Mouse (Mus musculus) embryonic facial prominence, embryonic 11.5 days (tissue): Measurements from ENCODE around the gene Kncn. TPM values are rescaled to one million over a fixed set of nuclear protein-coding genes. Genes with fewer than 3 reads are reported as not detected.

Experiments
- ATAC-seq: fragments of 200-750 bp; cut with Nextera tagmentation; replicated peaks from 2 replicates; pipeline ENCODE4 v1.8.0; 2017; ENCODE audit warnings: low read depth; ENCODE audit not compliant: insufficient number of reproducible peaks, low FRiP score, low TSS enrichment
- DNase-seq: peaks from one replicate; pipeline ENCODE4 v3.0.0-alpha.2; 2015; ENCODE audit warnings: low spot score
- H3K27ac ChIP-seq: fragments of 300-500 bp; sonication (generic); replicated peaks from 2 replicates; pipeline ENCODE4 v1.5.1; 2014; ENCODE audit warnings: mild to moderate bottlenecking, low read depth, low read length, control low read depth
- H3K27me3 ChIP-seq: fragments of 300-500 bp; sonication (generic); 2 replicates; pipeline ENCODE4 v1.6.1; 2014; ENCODE audit warnings: mild to moderate bottlenecking, low read length, moderate library complexity, mixed read lengths; ENCODE audit not compliant: control insufficient read depth, insufficient read depth
- H3K36me3 ChIP-seq: fragments of 300-500 bp; sonication (generic); replicated peaks from 2 replicates; pipeline ENCODE4 v1.6.1; 2014; ENCODE audit warnings: low read depth, mild to moderate bottlenecking, low read length, moderate library complexity, mixed read lengths; ENCODE audit not compliant: control insufficient read depth, insufficient read depth
- H3K4me1 ChIP-seq: fragments of 300-500 bp; sonication (generic); 2 replicates; pipeline ENCODE4 v1.6.1; 2014; ENCODE audit warnings: low read length, mixed read lengths; ENCODE audit not compliant: control insufficient read depth, insufficient read depth
- H3K4me2 ChIP-seq: fragments of 300-500 bp; sonication (generic); 2 replicates; pipeline ENCODE4 v1.6.1; 2014; ENCODE audit warnings: low read depth, mild to moderate bottlenecking, control low read depth, low read length, moderate library complexity
- H3K4me3 ChIP-seq: fragments of 300-500 bp; sonication (generic); 2 replicates; pipeline ENCODE4 v1.5.1; 2014; ENCODE audit warnings: low read depth, low read length, control low read depth
- H3K9ac ChIP-seq: fragments of 300-500 bp; sonication (generic); replicated peaks from 2 replicates; pipeline ENCODE4 v1.6.1; 2014; ENCODE audit warnings: mild to moderate bottlenecking, control low read depth, low read length
- H3K9me3 ChIP-seq: fragments of 300-500 bp; sonication (generic); replicated peaks from 2 replicates; pipeline ENCODE4 v1.6.1; 2016; ENCODE audit warnings: mild to moderate bottlenecking, low read length, inconsistent platforms, mixed read lengths; ENCODE audit not compliant: control insufficient read depth
- WGBS: fragments of 180-500 bp; shearing (Covaris S2); extraction: QIAGEN DNeasy Blood & Tissue Kit; methylation state at CpG from one replicate; pipeline ENCODE4 v1.1.7; 2014; 5-methylcytosine and 5-hydroxymethylcytosine counted together
- polyA plus RNA-seq: library from polyadenylated mRNA; unstranded; fragments of >200 nt; fragmentation: Nextera tagmentation; extraction: Ambion mirVana; gene quantifications from 2 replicates; pipeline ENCODE4 v1.2.1, GENCODE M21; 2014

Gene Kncn
- polyA plus RNA-seq, 1 experiment from 2014 or later: not detected

GRCm38 (mm10) chr4:115904375-115904774 is 20.2 kb downstream of the Kncn start:
- Histone ChIP-seq H3K27me3 (peaks cover 36% of the 10 kb centered on the region), H3K27ac (no peak overlapping the region), H3K4me1 (no peaks in the 10 kb centered on the region), H3K4me2 (no peak overlapping the region), H3K9me3 (no peaks in the 10 kb centered on the region), H3K9ac (no peak overlapping the region), H3K4me3 (no peak overlapping the region), H3K36me3 (no peaks in the 10 kb centered on the region)
- DNase-seq (no peak), ATAC-seq (no peak; the same call in 1 of the 2 replicates)
- 5% methylated on average over 12 of the region's 12 CpGs for WGBS

DNA sequence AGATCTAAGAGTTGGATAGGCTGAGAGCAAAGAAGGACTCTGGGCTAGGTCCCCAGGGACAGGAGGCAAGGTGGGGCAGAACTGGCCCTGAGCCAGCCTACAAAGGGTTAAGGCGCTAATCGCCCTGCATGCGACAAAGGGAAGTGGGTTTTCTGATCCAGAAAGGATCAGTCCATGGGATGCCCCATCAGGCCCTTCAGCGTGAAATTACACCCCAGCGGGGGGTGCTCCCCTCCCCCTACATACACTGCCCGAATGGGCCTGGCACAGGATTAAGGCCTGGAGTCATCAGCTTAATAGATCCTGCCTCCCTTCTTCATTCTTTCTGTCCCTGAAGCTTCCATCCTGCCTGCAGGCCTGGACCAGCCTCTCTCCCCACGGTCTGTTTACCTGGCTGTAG is 21.5 kb downstream of the Kncn start:
- no peak for DNase-seq
- ATAC-seq: no peak
- 0% methylated on average over 7 of the region's 7 CpGs for WGBS
- Histone ChIP-seq H3K9ac (no peak overlapping the region), H3K4me1 (no peaks in the 10 kb centered on the region), H3K27ac (no peak overlapping the region), H3K4me2 (no peak overlapping the region), H3K4me3 (no peak overlapping the region), H3K27me3 (peaks cover 30% of the 10 kb centered on the region), H3K9me3 (no peaks in the 10 kb centered on the region), H3K36me3 (no peaks in the 10 kb centered on the region)

GRCm38 (mm10) chr4:115906791-115907190 is 22.6 kb downstream of the Kncn start:
- no peak overlapping the region for H3K27ac ChIP-seq
- 73% methylated on average over 3 of the region's 3 CpGs for WGBS
- ATAC-seq (no peak), DNase-seq (no peak)
- H3K27me3 ChIP-seq: peaks cover 26% of the 10 kb centered on the region
- no peak overlapping the region for H3K9ac ChIP-seq
- H3K4me2 ChIP-seq: no peak overlapping the region
- no peaks in the 10 kb centered on the region; the same call in 1 of the 2 replicates for H3K4me1 ChIP-seq
- no peaks in the 10 kb centered on the region for H3K36me3 ChIP-seq
- H3K9me3 ChIP-seq: no peaks in the 10 kb centered on the region
- H3K4me3 ChIP-seq: no peak overlapping the region

DNA sequence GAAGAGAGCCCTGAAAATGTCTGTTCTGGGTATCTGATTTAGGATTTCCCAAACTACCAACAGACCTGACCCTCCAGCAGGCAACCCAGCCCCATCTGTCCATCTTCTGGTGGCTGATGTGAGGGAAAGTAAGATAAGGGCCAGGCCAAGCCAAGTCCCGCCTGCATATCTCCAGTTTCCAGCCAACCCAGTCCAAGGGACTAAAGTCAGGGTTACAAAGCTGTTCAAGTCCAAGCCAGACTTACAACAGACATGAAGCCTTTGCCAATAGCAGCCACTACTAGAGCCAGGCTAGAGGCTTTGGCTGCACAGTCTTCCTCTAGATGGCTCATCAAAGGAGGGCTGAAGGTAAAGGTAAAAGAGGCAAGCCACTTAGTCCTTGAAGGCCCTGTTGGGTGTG is 23.8 kb downstream of the Kncn start:
- DNase-seq: no peak
- no peak for ATAC-seq
- no peak overlapping the region for H3K4me3 ChIP-seq
- H3K4me2 ChIP-seq: no peak overlapping the region
- no peaks in the 10 kb centered on the region; the same call in 1 of the 2 replicates for H3K4me1 ChIP-seq
- WGBS: 39% methylated on average over 1 of the region's 1 CpGs
- no peak overlapping the region for H3K27ac ChIP-seq
- H3K9ac ChIP-seq: no peak overlapping the region
- H3K27me3 ChIP-seq: peaks cover 21% of the 10 kb centered on the region
- H3K9me3 ChIP-seq: no peaks in the 10 kb centered on the region
- H3K36me3 ChIP-seq: no peaks in the 10 kb centered on the region

- Histone ChIP-seq H3K9ac (no peak overlapping the region), H3K9me3 (no peaks in the 10 kb centered on the region), H3K36me3 (no peaks in the 10 kb centered on the region), H3K4me2 (no peak overlapping the region), H3K27me3 (peaks cover 17% of the 10 kb centered on the region), H3K27ac (no peak overlapping the region), H3K4me1 (no peaks in the 10 kb centered on the region; the same call in 1 of the 2 replicates), H3K4me3 (no peak overlapping the region)
- no peak for ATAC-seq
- no peak for DNase-seq
- WGBS: 19% methylated on average over 7 of the region's 7 CpGs
Measured at GRCm38 (mm10) chr4:115908641-115909040, 24.4 kb downstream of the Kncn start.

DNA sequence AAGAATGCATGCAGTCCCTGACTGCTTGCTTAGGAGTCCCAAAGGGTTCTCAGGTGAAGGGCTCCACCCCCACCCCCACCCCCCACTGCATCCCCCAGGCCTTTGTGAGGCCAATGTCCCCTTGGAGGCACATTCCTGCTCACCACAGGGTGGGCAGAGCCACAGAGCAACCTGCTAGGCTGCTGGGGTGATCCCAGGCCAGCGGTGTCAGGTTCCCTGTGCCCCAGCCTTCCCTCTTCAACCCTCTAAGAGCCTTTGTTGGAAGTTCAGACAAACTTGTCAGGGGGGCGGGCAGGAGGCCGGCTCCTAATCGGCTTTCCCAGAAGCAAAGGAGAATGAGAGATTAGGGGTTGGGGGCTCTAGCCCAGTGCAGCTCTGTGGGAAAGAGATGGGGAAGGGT is 27.4 kb downstream of the Kncn start:
- DNase-seq (peak; percentile 46), ATAC-seq (peak; percentile 84)
- Histone ChIP-seq H3K27ac (no peak overlapping the region), H3K4me2 (no peak overlapping the region), H3K36me3 (no peaks in the 10 kb centered on the region), H3K4me3 (no peak overlapping the region), H3K9ac (no peak overlapping the region), H3K4me1 (no peaks in the 10 kb centered on the region; the same call in 1 of the 2 replicates), H3K9me3 (no peaks in the 10 kb centered on the region), H3K27me3 (peaks cover 2% of the 10 kb centered on the region)
- WGBS: 0% methylated on average over 4 of the region's 4 CpGs

DNA sequence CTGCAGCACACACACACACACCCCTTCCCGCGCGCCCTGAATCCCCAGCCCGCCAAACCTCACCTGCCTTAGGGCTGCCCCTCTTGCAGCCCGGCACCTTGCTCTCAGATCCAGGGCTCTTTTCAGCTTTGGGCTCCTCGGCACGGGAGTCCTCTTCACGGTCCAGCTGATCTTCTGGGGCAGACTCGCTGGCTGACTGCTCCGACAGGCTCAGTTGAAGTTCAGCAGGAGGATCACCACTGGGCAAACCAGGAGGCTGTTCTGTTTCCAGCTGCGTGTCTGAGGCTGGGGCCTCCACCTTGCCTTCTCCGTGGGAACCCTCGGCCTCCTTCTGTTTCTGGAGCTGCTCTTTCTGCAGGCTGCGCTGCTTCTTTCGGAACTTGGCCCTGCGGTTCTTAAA is 35.7 kb downstream of the Kncn start:
- no peak for DNase-seq
- Histone ChIP-seq H3K4me2 (no peak overlapping the region), H3K9ac (no peak overlapping the region), H3K4me3 (no peak overlapping the region), H3K27me3 (peaks cover 4% of the 10 kb centered on the region; the same call in 1 of the 2 replicates), H3K4me1 (no peaks in the 10 kb centered on the region), H3K36me3 (no peaks in the 10 kb centered on the region), H3K27ac (no peak overlapping the region), H3K9me3 (no peaks in the 10 kb centered on the region)
- no peak for ATAC-seq
- 79% methylated on average over 16 of the region's 16 CpGs for WGBS

GRCm38 (mm10) chr4:115922688-115923087 is 38.5 kb downstream of the Kncn start:
- Histone ChIP-seq H3K27me3 (peaks cover 6% of the 10 kb centered on the region; the same call in 1 of the 2 replicates), H3K4me2 (no peak overlapping the region), H3K9me3 (no peaks in the 10 kb centered on the region), H3K4me3 (no peak overlapping the region), H3K27ac (no peak overlapping the region), H3K4me1 (no peaks in the 10 kb centered on the region), H3K9ac (no peak overlapping the region), H3K36me3 (no peaks in the 10 kb centered on the region)
- DNase-seq (no peak), ATAC-seq (no peak)
- 90% methylated on average over 5 of the region's 5 CpGs for WGBS
